Mouse (Mus musculus): Measurements from ENCODE around the gene Smg7. TPM values are rescaled to one million over a fixed set of nuclear protein-coding genes. Genes with fewer than 3 reads are reported as not detected.
A peak's percentile ranks its signal among the peaks of the same experiment; 100 is the strongest.
"Not testable (repeated sequence)": the region's sequence is repeated elsewhere in the genome, so short reads cannot be mapped to it uniquely, and the experiment has no call there.

Gene Smg7
- polyA plus RNA-seq, 1 experiment from 2014 or later: 21.9 TPM

- no peak for ATAC-seq (replicated peaks; ENCODE audit: insufficient number of reproducible peaks, insufficient read depth, low FRiP score, low read depth)
These were observed 1.2 kb upstream of the Smg7 start for GRCm38 (mm10) chr1:152903591-152904135.

GRCm38 (mm10) chr1:152902665-152903516, 445 bp upstream of the Smg7 start:
- H3K4me3 ChIP-seq: peak overlapping the region; percentile 98
- under 1% methylated on average over 59 of the region's 69 CpGs for WGBS

More at GRCm38 (mm10) chr1:152903591-152904135, 1.2 kb upstream of the Smg7 start:
- peak overlapping the region; percentile 100 for H3K27ac ChIP-seq
- no peaks in the 10 kb centered on the region for H3K27me3 ChIP-seq
- H3K4me3 ChIP-seq: peak overlapping the region; percentile 98
- H3K9ac ChIP-seq: peak overlapping the region; percentile 94
- peaks cover 32% of the 10 kb centered on the region for H3K4me1 ChIP-seq (replicated peaks)
- peak overlapping the region; percentile 100 for H3K4me2 ChIP-seq
- H3K36me3 ChIP-seq: 0 out of 2 replicates have a peak, but pooled peaks cover 3% of the 10 kb centered on the region
- WGBS: under 1% methylated on average over 36 of the region's 36 CpGs
- H3K9me3 ChIP-seq (replicated peaks): no peaks in the 10 kb centered on the region

GRCm38 (mm10) chr1:152901419-152901764, 1.1 kb downstream of the Smg7 start:
- Histone ChIP-seq H3K9me3 (replicated peaks) (no peaks in the 10 kb centered on the region), H3K9ac (peak overlapping the region; percentile 94), H3K4me3 (peak overlapping the region; percentile 98), H3K4me2 (peak overlapping the region; percentile 83), H3K27ac (peak overlapping the region; percentile 100; the same call in 1 of the 2 replicates), H3K4me1 (replicated peaks) (peaks cover 32% of the 10 kb centered on the region), H3K36me3 (0 out of 2 replicates have a peak, but pooled peaks cover 3% of the 10 kb centered on the region), H3K27me3 (no peaks in the 10 kb centered on the region)
- WGBS: 1% methylated on average over 6 of the region's 6 CpGs
- no peak for ATAC-seq (replicated peaks; ENCODE audit: insufficient number of reproducible peaks, insufficient read depth, low FRiP score, low read depth)

More at GRCm38 (mm10) chr1:152902665-152903516, 445 bp upstream of the Smg7 start:
- H3K27me3 ChIP-seq: no peaks in the 10 kb centered on the region
- H3K4me2 ChIP-seq: peak overlapping the region; percentile 100
- H3K4me1 ChIP-seq (replicated peaks): peaks cover 32% of the 10 kb centered on the region
- ATAC-seq (replicated peaks; ENCODE audit: insufficient number of reproducible peaks, insufficient read depth, low FRiP score, low read depth): peak; percentile 88
- peak overlapping the region; percentile 94 for H3K9ac ChIP-seq
- H3K36me3 ChIP-seq: 0 out of 2 replicates have a peak, but pooled peaks cover 3% of the 10 kb centered on the region
- peak overlapping the region; percentile 100 for H3K27ac ChIP-seq
- H3K9me3 ChIP-seq (replicated peaks): no peaks in the 10 kb centered on the region

- not testable (repeated sequence) for H3K9ac ChIP-seq; H3K4me2 ChIP-seq; H3K27ac ChIP-seq; H3K9me3 ChIP-seq (replicated peaks); H3K4me3 ChIP-seq; H3K4me1 ChIP-seq (replicated peaks); ATAC-seq (replicated peaks; ENCODE audit: insufficient number of reproducible peaks, insufficient read depth, low FRiP score, low read depth); H3K27me3 ChIP-seq; H3K36me3 ChIP-seq
- WGBS: 88% methylated on average over 4 of the region's 5 CpGs
These were observed 14.4 kb downstream of the Smg7 start for GRCm38 (mm10) chr1:152888086-152888485.

- H3K27ac ChIP-seq: no peak overlapping the region
- H3K9me3 ChIP-seq (replicated peaks): no peaks in the 10 kb centered on the region
- no peak for ATAC-seq (replicated peaks; ENCODE audit: insufficient number of reproducible peaks, insufficient read depth, low FRiP score, low read depth)
- H3K4me3 ChIP-seq: no peak overlapping the region
- no peaks in the 10 kb centered on the region for H3K27me3 ChIP-seq
- peaks cover 16% of the 10 kb centered on the region for H3K36me3 ChIP-seq
- no peak overlapping the region for H3K4me2 ChIP-seq
- 0 out of 2 replicates have a peak, but pooled peaks cover 3% of the 10 kb centered on the region for H3K4me1 ChIP-seq (replicated peaks)
- 64% methylated on average over 3 of the region's 3 CpGs for WGBS
- no peak overlapping the region for H3K9ac ChIP-seq
These were observed 31.4 kb downstream of the Smg7 start for GRCm38 (mm10) chr1:152871031-152871430.

GRCm38 (mm10) chr1:152869901-152870300, 32.5 kb downstream of the Smg7 start:
- WGBS: 48% methylated on average over 6 of the region's 6 CpGs
- H3K9ac ChIP-seq: no peak overlapping the region
- peaks cover 27% of the 10 kb centered on the region for H3K36me3 ChIP-seq
- no peak overlapping the region for H3K4me3 ChIP-seq
- no peak for ATAC-seq (replicated peaks; ENCODE audit: insufficient number of reproducible peaks, insufficient read depth, low FRiP score, low read depth)
- no peaks in the 10 kb centered on the region for H3K9me3 ChIP-seq (replicated peaks)
- H3K4me2 ChIP-seq: no peak overlapping the region
- no peaks in the 10 kb centered on the region for H3K27me3 ChIP-seq
- no peak overlapping the region for H3K27ac ChIP-seq
- 0 out of 2 replicates have a peak, but pooled peaks cover 3% of the 10 kb centered on the region for H3K4me1 ChIP-seq (replicated peaks)

- H3K36me3 ChIP-seq: peaks cover 89% of the 10 kb centered on the region
- H3K27ac ChIP-seq: no peak overlapping the region
- no peak overlapping the region for H3K4me3 ChIP-seq
- WGBS: 92% methylated on average over 2 of the region's 2 CpGs
- no peak overlapping the region for H3K9ac ChIP-seq
- peaks cover 4% of the 10 kb centered on the region; the same call in 1 of the 2 replicates for H3K4me1 ChIP-seq (replicated peaks)
- H3K9me3 ChIP-seq (replicated peaks): no peaks in the 10 kb centered on the region
- H3K4me2 ChIP-seq: no peak overlapping the region
- no peaks in the 10 kb centered on the region for H3K27me3 ChIP-seq
- no peak for ATAC-seq (replicated peaks; ENCODE audit: insufficient number of reproducible peaks, insufficient read depth, low FRiP score, low read depth)
These were observed 55.6 kb downstream of the Smg7 start for GRCm38 (mm10) chr1:152846856-152847255.

- 69% methylated on average over 3 of the region's 3 CpGs for WGBS
- H3K9ac ChIP-seq: no peak overlapping the region
- H3K27ac ChIP-seq: no peak overlapping the region
- H3K9me3 ChIP-seq (replicated peaks): no peaks in the 10 kb centered on the region
- no peak for ATAC-seq (replicated peaks; ENCODE audit: insufficient number of reproducible peaks, insufficient read depth, low FRiP score, low read depth)
- H3K4me3 ChIP-seq: no peak overlapping the region
- no peaks in the 10 kb centered on the region for H3K27me3 ChIP-seq
- H3K4me1 ChIP-seq (replicated peaks): peaks cover 4% of the 10 kb centered on the region; the same call in 1 of the 2 replicates
- H3K36me3 ChIP-seq: peaks cover 87% of the 10 kb centered on the region
- H3K4me2 ChIP-seq: no peak overlapping the region
These were observed 57.2 kb downstream of the Smg7 start for GRCm38 (mm10) chr1:152845211-152845730.

- WGBS: 92% methylated on average over 1 of the region's 1 CpGs
- no peak overlapping the region for H3K4me2 ChIP-seq
- H3K9ac ChIP-seq: no peak overlapping the region
- H3K27me3 ChIP-seq: no peaks in the 10 kb centered on the region
- H3K27ac ChIP-seq: no peak overlapping the region
- peaks cover 4% of the 10 kb centered on the region; the same call in 1 of the 2 replicates for H3K4me1 ChIP-seq (replicated peaks)
- no peaks in the 10 kb centered on the region for H3K9me3 ChIP-seq (replicated peaks)
- peaks cover 91% of the 10 kb centered on the region for H3K36me3 ChIP-seq
- H3K4me3 ChIP-seq: no peak overlapping the region
- no peak for ATAC-seq (replicated peaks; ENCODE audit: insufficient number of reproducible peaks, insufficient read depth, low FRiP score, low read depth)
These were observed 57.8 kb downstream of the Smg7 start for GRCm38 (mm10) chr1:152844634-152845033.

GRCm38 (mm10) chr1:152841057-152841456, 61.4 kb downstream of the Smg7 start:
- Histone ChIP-seq H3K4me1 (replicated peaks) (peaks cover 4% of the 10 kb centered on the region; the same call in 1 of the 2 replicates), H3K4me2 (no peak overlapping the region), H3K4me3 (no peak overlapping the region), H3K27ac (no peak overlapping the region), H3K9ac (no peak overlapping the region), H3K36me3 (peaks cover 87% of the 10 kb centered on the region), H3K27me3 (no peaks in the 10 kb centered on the region), H3K9me3 (replicated peaks) (no peaks in the 10 kb centered on the region)
- 91% methylated on average over 2 of the region's 2 CpGs for WGBS
- ATAC-seq (replicated peaks; ENCODE audit: insufficient number of reproducible peaks, insufficient read depth, low FRiP score, low read depth): no peak

- ATAC-seq (replicated peaks; ENCODE audit: insufficient number of reproducible peaks, insufficient read depth, low FRiP score, low read depth): no peak
- H3K27ac ChIP-seq: no peak overlapping the region
- no peak overlapping the region for H3K4me2 ChIP-seq
- WGBS: 90% methylated on average over 3 of the region's 3 CpGs
- H3K4me1 ChIP-seq (replicated peaks): peaks cover 3% of the 10 kb centered on the region; the same call in 1 of the 2 replicates
- peaks cover 80% of the 10 kb centered on the region for H3K36me3 ChIP-seq
- no peak overlapping the region for H3K4me3 ChIP-seq
- H3K9ac ChIP-seq: no peak overlapping the region
- H3K9me3 ChIP-seq (replicated peaks): no peaks in the 10 kb centered on the region
- no peaks in the 10 kb centered on the region for H3K27me3 ChIP-seq
These were observed 62.1 kb downstream of the Smg7 start for GRCm38 (mm10) chr1:152840343-152840742.

Measured in heart, embryonic 15.5 days (tissue).